Mouse (Mus musculus) embryonic facial prominence, embryonic 14.5 days (tissue): ENCODE data around the gene Apol6. TPM values are rescaled to one million over a fixed set of nuclear protein-coding genes. Genes with fewer than 3 reads are reported as not detected.

Source experiments
- ATAC-seq: fragments of 200-750 bp; cut with Nextera tagmentation; 2 replicates; pipeline ENCODE4 v1.8.0; 2017; ENCODE audit warnings: low read depth, moderate number of reproducible peaks, moderate TSS enrichment
- DNase-seq: peaks from one replicate; pipeline ENCODE4 v3.0.0-alpha.2; 2015; ENCODE audit warnings: low spot score
- H3K27ac ChIP-seq: fragments of 300-500 bp; sonication (generic); replicated peaks from 2 replicates; pipeline ENCODE4 v1.5.1; 2014; ENCODE audit warnings: low read depth, mild to moderate bottlenecking, low read length, moderate library complexity
- H3K27me3 ChIP-seq: fragments of 300-500 bp; sonication (generic); replicated peaks from 2 replicates; pipeline ENCODE4 v1.6.1; 2014; ENCODE audit warnings: low read length; ENCODE audit not compliant: control insufficient read depth, insufficient read depth
- H3K36me3 ChIP-seq: fragments of 300-500 bp; sonication (generic); 2 replicates; pipeline ENCODE4 v1.6.1; 2014; ENCODE audit warnings: low read length, mixed read lengths; ENCODE audit not compliant: control insufficient read depth, insufficient read depth
- H3K4me1 ChIP-seq: fragments of 300-500 bp; sonication (generic); 2 replicates; pipeline ENCODE4 v1.6.1; 2014; ENCODE audit warnings: antibody characterized with exemption, low read length; ENCODE audit not compliant: control insufficient read depth, insufficient read depth
- H3K4me2 ChIP-seq: fragments of 300-500 bp; sonication (generic); 2 replicates; pipeline ENCODE4 v1.6.1; 2014; ENCODE audit warnings: low read depth, mild to moderate bottlenecking, low read length, moderate library complexity, mixed read lengths
- H3K4me3 ChIP-seq: fragments of 300-500 bp; sonication (generic); 2 replicates; pipeline ENCODE4 v1.5.1; 2014; ENCODE audit warnings: low read depth, mild to moderate bottlenecking, low read length
- H3K9ac ChIP-seq: fragments of 300-500 bp; sonication (generic); 2 replicates; pipeline ENCODE4 v1.6.1; 2014; ENCODE audit warnings: low read depth, mild to moderate bottlenecking, low read length, moderate library complexity, mixed read lengths
- H3K9me3 ChIP-seq: fragments of 300-500 bp; sonication (generic); 2 replicates; pipeline ENCODE4 v1.6.1; 2016; ENCODE audit warnings: low read length; ENCODE audit not compliant: control insufficient read depth
- WGBS: fragments of 180-500 bp; shearing (Covaris S2); extraction: QIAGEN DNeasy Blood & Tissue Kit; methylation state at CpG from one replicate; pipeline ENCODE4 v1.1.7; 2014; 5-methylcytosine and 5-hydroxymethylcytosine counted together
- polyA plus RNA-seq: library from polyadenylated mRNA; unstranded; fragments of >200 nt; fragmentation: Nextera tagmentation; extraction: Ambion mirVana; gene quantifications from 2 replicates; pipeline ENCODE4 v1.2.1, GENCODE M21; 2014

Gene Apol6
- polyA plus RNA-seq, 1 experiment from 2014 or later: 0.21 TPM

DNA sequence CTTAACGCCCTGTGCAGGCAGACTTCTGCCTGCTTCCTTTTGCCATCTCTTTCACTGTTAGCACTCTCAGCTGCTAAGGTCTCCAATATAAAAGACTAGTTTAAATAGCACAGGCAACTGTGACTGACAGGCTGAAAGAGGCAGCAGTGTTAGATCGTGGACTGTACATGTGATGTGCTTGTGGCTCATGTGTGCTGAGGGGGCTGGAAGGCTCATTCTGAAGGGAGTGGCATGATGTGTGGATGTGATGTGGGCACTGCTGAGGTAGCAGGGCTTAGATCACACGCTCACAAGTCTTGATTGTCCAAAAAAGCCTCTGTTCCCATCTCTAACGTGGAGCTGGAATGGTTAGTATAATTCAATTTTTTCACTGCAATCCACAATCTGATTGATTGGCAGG, 46.9 kb downstream of the Apol6 start:
- Histone ChIP-seq H3K4me3 (no peak overlapping the region), H3K27me3 (no peaks in the 10 kb centered on the region), H3K4me1 (peaks cover 4% of the 10 kb centered on the region; the same call in 1 of the 2 replicates), H3K9me3 (no peaks in the 10 kb centered on the region), H3K4me2 (no peak overlapping the region), H3K27ac (no peak overlapping the region), H3K36me3 (peaks cover 81% of the 10 kb centered on the region), H3K9ac (no peak overlapping the region)
- ATAC-seq (no peak; the same call in 1 of the 2 replicates), DNase-seq (no peak)
- WGBS: 70% methylated on average over 4 of the region's 4 CpGs

GRCm38 (mm10) chr15:77094431-77094830, 49.9 kb downstream of the Apol6 start:
- no peaks in the 10 kb centered on the region for H3K27me3 ChIP-seq
- H3K9ac ChIP-seq: no peak overlapping the region
- peaks cover 2% of the 10 kb centered on the region; the same call in 1 of the 2 replicates for H3K4me1 ChIP-seq
- ATAC-seq (no peak), DNase-seq (no peak)
- H3K4me2 ChIP-seq: no peak overlapping the region
- no peak overlapping the region for H3K4me3 ChIP-seq
- no peak overlapping the region for H3K27ac ChIP-seq
- peaks cover 85% of the 10 kb centered on the region for H3K36me3 ChIP-seq
- H3K9me3 ChIP-seq: no peaks in the 10 kb centered on the region
- 94% methylated on average over 13 of the region's 13 CpGs for WGBS

- Histone ChIP-seq H3K4me1 (no peaks in the 10 kb centered on the region), H3K36me3 (peaks cover 82% of the 10 kb centered on the region), H3K27ac (no peak overlapping the region), H3K4me3 (no peak overlapping the region), H3K9ac (no peak overlapping the region), H3K4me2 (no peak overlapping the region), H3K27me3 (no peaks in the 10 kb centered on the region), H3K9me3 (no peaks in the 10 kb centered on the region)
- DNase-seq: no peak
- 97% methylated on average over 1 of the region's 1 CpGs for WGBS
- ATAC-seq: no peak
Measured at GRCm38 (mm10) chr15:77095216-77095615, 50.7 kb downstream of the Apol6 start.

DNA sequence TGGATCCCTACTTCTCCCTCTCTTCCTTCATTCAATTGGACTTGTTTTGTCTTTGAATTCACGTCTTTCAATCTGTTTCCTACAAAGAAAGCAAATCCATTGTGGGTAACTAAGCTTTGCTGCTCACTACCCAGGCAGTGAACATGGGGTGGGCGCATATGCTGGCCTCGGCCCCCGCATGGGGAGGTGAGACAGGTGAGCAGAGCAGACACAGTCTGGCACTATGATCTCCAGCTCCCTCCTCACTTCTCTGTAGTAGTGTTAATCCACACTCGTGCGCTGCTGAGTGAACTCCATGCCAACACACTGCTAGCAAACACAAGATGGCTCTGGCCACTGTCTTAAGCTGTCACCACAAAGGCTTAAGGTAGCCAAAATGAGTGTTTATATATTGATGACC, 52.8 kb downstream of the Apol6 start:
- ATAC-seq (no peak), DNase-seq (no peak)
- Histone ChIP-seq H3K4me1 (no peaks in the 10 kb centered on the region), H3K4me3 (no peak overlapping the region), H3K27me3 (no peaks in the 10 kb centered on the region), H3K9ac (no peak overlapping the region), H3K36me3 (peaks cover 84% of the 10 kb centered on the region), H3K27ac (no peak overlapping the region), H3K9me3 (no peaks in the 10 kb centered on the region), H3K4me2 (no peak overlapping the region)
- WGBS: 90% methylated on average over 6 of the region's 6 CpGs

- Histone ChIP-seq H3K9me3 (no peaks in the 10 kb centered on the region), H3K27ac (no peak overlapping the region), H3K27me3 (no peaks in the 10 kb centered on the region), H3K36me3 (peaks cover 67% of the 10 kb centered on the region), H3K9ac (no peak overlapping the region), H3K4me2 (no peak overlapping the region), H3K4me3 (no peak overlapping the region), H3K4me1 (no peaks in the 10 kb centered on the region)
- 28% methylated on average over 3 of the region's 3 CpGs for WGBS
- no peak for ATAC-seq
- DNase-seq: peak; percentile 15
Measured at GRCm38 (mm10) chr15:77099756-77100155, 55.2 kb downstream of the Apol6 start.

- no peak overlapping the region for H3K9ac ChIP-seq
- no peaks in the 10 kb centered on the region for H3K4me1 ChIP-seq
- H3K4me3 ChIP-seq: no peak overlapping the region
- ATAC-seq: no peak
- H3K4me2 ChIP-seq: no peak overlapping the region
- no peak for DNase-seq
- no peaks in the 10 kb centered on the region for H3K9me3 ChIP-seq
- H3K27ac ChIP-seq: no peak overlapping the region
- H3K36me3 ChIP-seq: peaks cover 49% of the 10 kb centered on the region
- H3K27me3 ChIP-seq: no peaks in the 10 kb centered on the region
- 93% methylated on average over 5 of the region's 5 CpGs for WGBS
Measured at GRCm38 (mm10) chr15:77102685-77103084, 58.2 kb downstream of the Apol6 start.

DNA sequence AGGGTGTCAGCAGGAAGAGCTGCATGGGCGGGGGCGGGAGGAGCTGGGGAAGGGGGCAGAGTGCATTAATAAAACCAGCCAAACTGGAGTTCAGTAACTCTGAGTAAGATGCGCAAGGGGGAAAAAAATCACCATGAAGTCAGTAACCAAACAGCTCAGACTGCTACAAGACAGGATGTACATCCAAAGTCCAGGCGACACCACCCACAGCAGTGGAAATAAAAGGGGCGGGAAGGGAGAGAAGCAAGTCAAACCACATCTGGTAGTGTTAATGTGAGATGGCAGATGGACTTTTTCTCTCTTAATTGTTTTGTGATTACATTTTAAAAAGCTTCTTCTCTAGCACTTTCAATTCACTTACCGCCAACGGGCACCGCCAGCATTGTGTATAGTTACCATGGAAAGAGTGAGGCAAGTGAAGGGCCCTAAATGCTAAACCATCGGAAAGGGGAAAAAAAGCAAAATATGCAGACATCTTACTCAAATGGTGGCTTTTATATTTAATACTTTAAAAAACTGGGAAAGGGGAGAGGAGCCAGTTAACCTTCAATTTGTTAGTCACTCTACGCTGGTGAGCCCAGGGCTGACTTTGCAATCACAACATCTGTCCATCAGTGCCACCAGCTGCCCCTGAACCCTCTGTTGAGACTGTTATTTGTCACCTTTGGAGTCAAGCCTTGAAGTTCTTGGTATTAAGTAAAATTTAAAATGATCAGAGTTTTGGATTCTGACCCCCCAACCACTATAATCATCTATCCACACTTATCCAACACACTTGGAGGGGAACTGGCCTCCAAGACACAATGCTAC, 60.0 kb downstream of the Apol6 start:
- WGBS: 75% methylated on average over 10 of the region's 10 CpGs
- Histone ChIP-seq H3K4me3 (no peak overlapping the region), H3K9ac (no peak overlapping the region), H3K27me3 (no peaks in the 10 kb centered on the region), H3K4me2 (no peak overlapping the region), H3K27ac (peak overlapping the region; percentile 33), H3K9me3 (no peaks in the 10 kb centered on the region), H3K4me1 (no peaks in the 10 kb centered on the region), H3K36me3 (peaks cover 44% of the 10 kb centered on the region)
- ATAC-seq (no peak), DNase-seq (peak; percentile 28)

- no peaks in the 10 kb centered on the region for H3K9me3 ChIP-seq
- 88% methylated on average over 10 of the region's 10 CpGs for WGBS
- H3K9ac ChIP-seq: no peak overlapping the region
- H3K4me1 ChIP-seq: no peaks in the 10 kb centered on the region
- H3K27me3 ChIP-seq: no peaks in the 10 kb centered on the region
- DNase-seq (no peak), ATAC-seq (no peak)
- no peak overlapping the region for H3K27ac ChIP-seq
- peaks cover 44% of the 10 kb centered on the region for H3K36me3 ChIP-seq
- no peak overlapping the region for H3K4me2 ChIP-seq
- no peak overlapping the region for H3K4me3 ChIP-seq
Measured at GRCm38 (mm10) chr15:77105273-77105672, 60.7 kb downstream of the Apol6 start.
